Mouse (Mus musculus) heart, embryonic 11.5 days (tissue): ENCODE data around the gene Ccnl2. TPM values are rescaled to one million over a fixed set of nuclear protein-coding genes. Genes with fewer than 3 reads are reported as not detected.

Source experiments
- ATAC-seq: fragments of 200-750 bp; cut with Nextera tagmentation; replicated peaks from 2 replicates; pipeline ENCODE4 v1.8.0; 2017; ENCODE audit warnings: moderate library complexity; ENCODE audit not compliant: insufficient number of reproducible peaks, low FRiP score, low TSS enrichment
- H3K27ac ChIP-seq: fragments of 300-500 bp; sonication (generic); 2 replicates; pipeline ENCODE4 v1.5.1; 2014; ENCODE audit warnings: mild to moderate bottlenecking, low read depth, low read length
- H3K27me3 ChIP-seq: fragments of 300-500 bp; sonication (generic); 2 replicates; pipeline ENCODE4 v1.6.1; 2014; ENCODE audit warnings: mild to moderate bottlenecking, low read length, mixed read lengths; ENCODE audit not compliant: control insufficient read depth, insufficient read depth
- H3K36me3 ChIP-seq: fragments of 300-500 bp; sonication (generic); 2 replicates; pipeline ENCODE4 v1.6.1; 2014; ENCODE audit warnings: mild to moderate bottlenecking, low read length, moderate library complexity, mixed read lengths; ENCODE audit not compliant: control insufficient read depth, insufficient read depth
- H3K4me1 ChIP-seq: fragments of 300-500 bp; sonication (generic); 2 replicates; pipeline ENCODE4 v1.6.1; 2014; ENCODE audit warnings: low read length; ENCODE audit not compliant: control insufficient read depth, insufficient read depth
- H3K4me2 ChIP-seq: fragments of 300-500 bp; sonication (generic); 2 replicates; pipeline ENCODE4 v1.6.1; 2014; ENCODE audit warnings: mild to moderate bottlenecking, moderate library complexity
- H3K4me3 ChIP-seq: fragments of 300-500 bp; sonication (generic); 2 replicates; pipeline ENCODE4 v1.5.1; 2014; ENCODE audit warnings: low read depth, low read length
- H3K9ac ChIP-seq: fragments of 300-500 bp; sonication (generic); 2 replicates; pipeline ENCODE4 v1.6.1; 2014; ENCODE audit warnings: mild to moderate bottlenecking, low read depth, low read length, moderate library complexity
- H3K9me3 ChIP-seq: fragments of 300-500 bp; sonication (generic); replicated peaks from 2 replicates; pipeline ENCODE4 v1.6.1; 2016; ENCODE audit warnings: low read length; ENCODE audit not compliant: control insufficient read depth
- WGBS: fragments of 180-500 bp; shearing (Covaris S2); extraction: QIAGEN DNeasy Blood & Tissue Kit; methylation state at CpG from one replicate; pipeline ENCODE4 v1.1.7; 2014; ENCODE audit not compliant: insufficient replicate concordance; 5-methylcytosine and 5-hydroxymethylcytosine counted together
- polyA plus RNA-seq: library from polyadenylated mRNA; unstranded; fragments of >200 nt; fragmentation: Nextera tagmentation; extraction: Ambion mirVana; gene quantifications from 2 replicates; pipeline ENCODE4 v1.2.1, GENCODE M21; 2014

Ccnl2 gene
- polyA plus RNA-seq, 1 experiment from 2014 or later = 126 TPM

DNA sequence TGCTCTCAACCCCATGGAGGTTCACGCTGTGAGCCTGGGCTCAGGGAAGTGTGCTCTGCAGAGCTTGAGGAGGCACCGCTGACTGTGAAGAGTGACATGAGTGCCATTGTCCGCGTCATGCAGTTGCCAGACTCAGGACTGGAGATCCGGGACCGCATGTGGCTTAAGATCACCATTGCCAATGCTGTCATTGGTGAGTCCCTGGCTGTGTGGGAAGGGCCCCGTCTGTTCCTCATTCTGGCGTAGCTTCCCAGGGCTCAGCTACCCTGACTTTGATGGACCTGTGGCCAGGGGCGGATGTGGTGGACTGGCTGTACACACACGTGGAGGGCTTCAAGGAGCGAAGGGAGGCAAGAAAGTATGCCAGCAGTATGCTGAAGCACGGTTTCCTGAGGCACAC is 43.8 kb downstream of the Ccnl2 start:
- H3K36me3 ChIP-seq = peaks cover 20% of the 10 kb centered on the region

DNA sequence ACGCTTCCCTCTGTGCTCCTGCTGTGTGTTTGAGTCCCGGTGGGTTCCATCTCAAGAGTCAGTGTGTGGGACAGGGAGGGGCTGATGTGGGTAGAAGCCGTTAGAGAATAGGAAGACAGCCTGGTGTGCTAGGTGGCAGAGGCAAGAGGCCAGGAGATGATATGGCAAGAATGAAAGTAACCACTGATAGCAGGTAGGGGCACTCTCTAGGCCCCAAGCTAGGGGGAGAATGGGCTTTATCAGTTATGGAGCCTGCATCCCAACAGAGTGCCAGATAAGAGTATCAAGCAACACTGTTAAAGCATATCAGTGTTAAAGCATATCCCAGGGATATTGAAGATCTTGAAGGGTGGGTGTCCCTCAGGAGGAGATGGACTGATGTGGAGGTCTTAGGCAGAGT is 44.6 kb downstream of the Ccnl2 start:
- Histone ChIP-seq H3K4me1 (no peaks in the 10 kb centered on the region), H3K9me3 (no peaks in the 10 kb centered on the region), H3K4me3 (no peak overlapping the region), H3K27me3 (no peaks in the 10 kb centered on the region), H3K36me3 (peaks cover 20% of the 10 kb centered on the region), H3K4me2 (no peak overlapping the region), H3K9ac (no peak overlapping the region), H3K27ac (no peak overlapping the region)
- ATAC-seq = no peak
- WGBS = 56% methylated on average over 3 of the region's 3 CpGs

More for the DNA sequence above, 43.8 kb downstream of the Ccnl2 start:
- ATAC-seq = no peak
- 92% methylated on average over 12 of the region's 12 CpGs for WGBS
- no peaks in the 10 kb centered on the region for H3K4me1 ChIP-seq
- no peaks in the 10 kb centered on the region for H3K27me3 ChIP-seq
- H3K9me3 ChIP-seq = no peaks in the 10 kb centered on the region
- no peak overlapping the region for H3K9ac ChIP-seq
- no peak overlapping the region for H3K4me2 ChIP-seq
- no peak overlapping the region for H3K27ac ChIP-seq
- H3K4me3 ChIP-seq = no peak overlapping the region

- Histone ChIP-seq H3K4me3 (no peak overlapping the region), H3K9me3 (no peaks in the 10 kb centered on the region), H3K4me1 (no peaks in the 10 kb centered on the region), H3K9ac (no peak overlapping the region), H3K4me2 (no peak overlapping the region), H3K27me3 (no peaks in the 10 kb centered on the region), H3K36me3 (peaks cover 20% of the 10 kb centered on the region), H3K27ac (no peak overlapping the region)
- 17% methylated on average over 13 of the region's 13 CpGs for WGBS
- ATAC-seq = no peak
Observed at GRCm38 (mm10) chr4:155859318-155859717, 47.0 kb downstream of the Ccnl2 start.

GRCm38 (mm10) chr4:155861787-155862186 is 49.5 kb downstream of the Ccnl2 start:
- ATAC-seq = no peak
- H3K4me1 ChIP-seq = no peaks in the 10 kb centered on the region
- no peak overlapping the region for H3K27ac ChIP-seq
- H3K9me3 ChIP-seq = no peaks in the 10 kb centered on the region
- WGBS = 88% methylated on average over 7 of the region's 7 CpGs
- H3K27me3 ChIP-seq = no peaks in the 10 kb centered on the region
- peaks cover 13% of the 10 kb centered on the region for H3K36me3 ChIP-seq
- no peak overlapping the region for H3K4me2 ChIP-seq
- H3K9ac ChIP-seq = no peak overlapping the region
- H3K4me3 ChIP-seq = no peak overlapping the region

DNA sequence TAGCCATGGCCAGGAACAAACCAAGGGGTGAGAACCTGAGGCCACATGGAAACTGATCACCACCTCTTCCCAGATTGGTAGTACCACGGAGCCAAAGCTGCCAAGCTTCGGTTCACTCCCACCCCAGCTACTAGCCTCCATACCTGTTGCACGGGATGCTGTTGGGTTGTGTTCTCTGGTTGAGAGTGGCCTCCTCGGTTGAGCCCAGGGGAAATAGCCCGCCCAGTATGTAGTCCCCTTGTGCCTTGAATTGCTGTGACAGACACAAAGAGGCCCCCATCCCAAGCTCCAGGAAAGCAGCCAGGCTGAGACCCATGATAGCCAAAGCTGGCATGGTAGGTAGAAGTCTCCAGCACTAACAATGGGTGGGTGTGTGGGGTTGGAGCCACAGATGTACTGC is 50.7 kb downstream of the Ccnl2 start, which contains the start of gene Tas1r3:
TSS of gene Tas1r3 (minus strand) at position 362 of the 400 bp plus-strand sequence.
- H3K4me2 ChIP-seq = no peak within 1 kb of the TSS
- no peaks in the 10 kb centered on the region for H3K27me3 ChIP-seq
- H3K4me1 ChIP-seq = no peaks in the 10 kb centered on the region
- H3K36me3 ChIP-seq = peaks cover 11% of the 10 kb centered on the region
- WGBS = 78% methylated on average over 5 of the region's 5 CpGs
- no peak for ATAC-seq
- H3K27ac ChIP-seq = no peak within 1 kb of the TSS
- H3K9ac ChIP-seq = no peak within 1 kb of the TSS
- H3K4me3 ChIP-seq = no peak within 1 kb of the TSS
- H3K9me3 ChIP-seq = no peaks in the 10 kb centered on the region

DNA sequence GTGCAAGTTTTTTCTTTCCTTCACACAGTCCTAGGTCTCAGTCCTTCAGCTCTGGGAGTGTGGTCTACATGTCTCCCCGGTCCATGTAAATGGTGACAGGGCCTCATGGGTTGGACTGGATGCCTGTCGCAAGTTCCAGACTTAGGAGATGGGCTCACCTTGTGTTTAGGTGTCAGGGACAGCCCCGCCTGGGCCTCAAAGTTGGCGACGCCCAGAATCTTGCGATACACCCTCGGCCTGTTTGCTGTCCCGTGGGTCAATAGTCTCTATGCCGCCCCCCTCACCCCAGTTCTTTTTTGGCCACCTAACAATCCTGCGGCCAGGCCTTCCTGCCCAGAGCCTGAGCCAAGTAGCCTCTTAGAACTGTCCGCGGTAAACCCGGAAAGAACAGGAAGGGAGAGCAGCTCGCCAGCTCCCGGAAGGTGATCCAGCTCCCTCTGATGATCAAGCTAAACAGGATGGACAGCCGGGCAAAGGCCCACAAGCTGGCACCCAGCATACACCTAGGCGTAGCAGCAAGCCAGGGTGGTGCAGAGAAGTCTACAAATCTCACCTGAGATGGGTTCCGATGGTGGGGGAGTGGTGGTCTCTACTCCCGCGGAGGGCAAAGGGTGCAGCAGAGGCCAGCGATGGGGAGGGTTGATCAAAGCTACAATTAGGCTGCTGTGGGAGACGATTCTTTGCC is 56.5 kb downstream of the Ccnl2 start:
- Histone ChIP-seq H3K4me2 (peak overlapping the region; percentile 88), H3K9ac (peak overlapping the region; percentile 73), H3K4me3 (peak overlapping the region; percentile 67), H3K27ac (no peak overlapping the region), H3K36me3 (peaks cover 16% of the 10 kb centered on the region), H3K9me3 (no peaks in the 10 kb centered on the region), H3K4me1 (0 out of 2 replicates have a peak, but pooled peaks cover 3% of the 10 kb centered on the region), H3K27me3 (no peaks in the 10 kb centered on the region)
- 8% methylated on average over 22 of the region's 22 CpGs for WGBS
- ATAC-seq = peak; percentile 31; the same call in 1 of the 2 replicates

- WGBS = under 1% methylated on average over 63 of the region's 63 CpGs
- H3K27me3 ChIP-seq = no peaks in the 10 kb centered on the region
- H3K4me2 ChIP-seq = peak within 1 kb of the TSS; percentile 88
- peak; percentile 95 for ATAC-seq
- H3K9ac ChIP-seq = peak within 1 kb of the TSS; percentile 81
- peak within 1 kb of the TSS; percentile 67 for H3K4me3 ChIP-seq
- H3K4me1 ChIP-seq = 0 out of 2 replicates have a peak, but pooled peaks cover 3% of the 10 kb centered on the region
- H3K9me3 ChIP-seq = no peaks in the 10 kb centered on the region
- peaks cover 21% of the 10 kb centered on the region for H3K36me3 ChIP-seq
- H3K27ac ChIP-seq = peak within 1 kb of the TSS; percentile 32; the same call in 1 of the 2 replicates
Observed at GRCm38 (mm10) chr4:155869317-155870033, 57.2 kb downstream of the Ccnl2 start, which contains the start of the genes Cptp and Ints11. Cptp (minus strand) TSS chr4:155869440. Ints11 (plus strand) TSS chr4:155869546.

GRCm38 (mm10) chr4:155871404-155871803 is 59.1 kb downstream of the Ccnl2 start:
- Histone ChIP-seq H3K4me1 (0 out of 2 replicates have a peak, but pooled peaks cover 3% of the 10 kb centered on the region), H3K9me3 (no peaks in the 10 kb centered on the region), H3K9ac (no peak overlapping the region), H3K4me2 (no peak overlapping the region), H3K27ac (no peak overlapping the region), H3K27me3 (no peaks in the 10 kb centered on the region), H3K4me3 (no peak overlapping the region), H3K36me3 (peaks cover 25% of the 10 kb centered on the region)
- ATAC-seq = no peak
- WGBS = 91% methylated on average over 7 of the region's 7 CpGs
